Mouse (Mus musculus) cortical plate, adult 2 months (tissue): ENCODE results near the gene Rab25.

ENCODE experiments used
- CTCF ChIP-seq: fragments of 200-500 bp; IDR thresholded peaks from 2 replicates; pipeline ENCODE4 v1.5.1; 2011; ENCODE audit warnings: mild to moderate bottlenecking, control low read depth, low read length; ENCODE audit not compliant: insufficient read depth; ENCODE audit errors: extremely low read depth
- POLR2A ChIP-seq: fragments of 200-500 bp; IDR thresholded peaks from 2 replicates; pipeline ENCODE4 v1.6.1; 2011; ENCODE audit warnings: mild to moderate bottlenecking, low read length, control low read depth; ENCODE audit not compliant: insufficient read depth; ENCODE audit errors: extremely low read depth

DNA sequence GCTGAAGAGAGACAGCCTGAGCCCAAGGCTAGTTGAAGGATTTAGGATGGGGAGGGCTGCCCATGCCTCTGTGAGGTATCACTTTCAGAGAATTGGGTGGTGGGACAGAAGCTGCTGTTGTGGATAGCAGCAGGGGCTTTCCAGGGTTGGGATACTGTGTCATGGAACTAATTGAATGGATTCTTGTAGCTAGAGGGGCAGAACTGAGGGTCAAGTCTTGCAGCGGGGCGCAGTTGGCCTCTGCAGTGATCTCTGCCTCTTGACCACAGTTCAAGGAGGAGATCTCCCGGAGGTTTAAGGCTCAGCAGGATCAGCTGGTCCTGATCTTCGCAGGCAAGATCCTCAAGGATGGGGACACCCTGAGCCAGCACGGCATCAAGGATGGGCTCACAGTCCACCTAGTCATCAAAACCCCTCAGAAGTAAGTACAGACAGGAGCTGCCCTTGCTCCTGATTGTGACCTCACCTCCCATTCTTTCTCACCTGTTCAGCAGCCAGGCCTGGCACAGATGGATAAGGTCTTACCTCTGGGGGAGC, 7.0 kb upstream of the Rab25 start:
- TF ChIP-seq CTCF, result no peak
- TF ChIP-seq POLR2A, result no peak
